Mouse (Mus musculus) forebrain, embryonic 11.5 days (tissue): Measurements from ENCODE around the gene Tert. TPM values are rescaled to one million over a fixed set of nuclear protein-coding genes. Genes with fewer than 3 reads are reported as not detected.
A peak's percentile ranks its signal among the peaks of the same experiment; 100 is the strongest.

Experiments
- ATAC-seq: fragments of 200-750 bp; cut with Nextera tagmentation; replicated peaks from 2 replicates; pipeline ENCODE4 v1.8.0; 2017; ENCODE audit warnings: moderate TSS enrichment; ENCODE audit not compliant: low FRiP score
- DNase-seq: peaks from one replicate; pipeline ENCODE4 v3.0.0-alpha.2; 2017; ENCODE audit warnings: low spot score
- H3K27ac ChIP-seq: fragments of 300-500 bp; sonication (generic); 2 replicates; pipeline ENCODE4 v1.5.1; 2014; ENCODE audit warnings: low read depth, low read length
- H3K27me3 ChIP-seq: fragments of 300-500 bp; sonication (generic); 2 replicates; pipeline ENCODE4 v1.6.1; 2014; ENCODE audit warnings: mild to moderate bottlenecking, low read length, mixed read lengths; ENCODE audit not compliant: control insufficient read depth, insufficient read depth
- H3K36me3 ChIP-seq: fragments of 300-500 bp; sonication (generic); 2 replicates; pipeline ENCODE4 v1.6.1; 2014; ENCODE audit warnings: mild to moderate bottlenecking, low read length, moderate library complexity, mixed read lengths; ENCODE audit not compliant: control insufficient read depth, insufficient read depth
- H3K4me1 ChIP-seq: fragments of 300-500 bp; sonication (generic); replicated peaks from 2 replicates; pipeline ENCODE4 v1.6.1; 2014; ENCODE audit warnings: low read length, mixed read lengths; ENCODE audit not compliant: control insufficient read depth, insufficient read depth
- H3K4me2 ChIP-seq: fragments of 300-500 bp; sonication (generic); 2 replicates; pipeline ENCODE4 v1.6.1; 2014; ENCODE audit warnings: low read depth, mild to moderate bottlenecking, low read length, moderate library complexity, mixed read lengths; ENCODE audit not compliant: severe bottlenecking
- H3K4me3 ChIP-seq: fragments of 300-500 bp; sonication (generic); 2 replicates; pipeline ENCODE4 v1.5.1; 2014; ENCODE audit warnings: low read depth, low read length
- H3K9ac ChIP-seq: fragments of 300-500 bp; sonication (generic); 2 replicates; pipeline ENCODE4 v1.6.1; 2014; ENCODE audit warnings: low read length
- H3K9me3 ChIP-seq: fragments of 300-500 bp; sonication (generic); 2 replicates; pipeline ENCODE4 v1.6.1; 2016; ENCODE audit warnings: low read length, mixed read lengths; ENCODE audit not compliant: control insufficient read depth
- WGBS: fragments of 180-500 bp; shearing (Covaris S2); extraction: QIAGEN DNeasy Blood & Tissue Kit; methylation state at CpG from one replicate; pipeline ENCODE4 v1.1.7; 2014; 5-methylcytosine and 5-hydroxymethylcytosine counted together
- polyA plus RNA-seq: library from polyadenylated mRNA; unstranded; fragments of >200 nt; fragmentation: Nextera tagmentation; extraction: Ambion mirVana; gene quantifications from 2 replicates; pipeline ENCODE4 v1.2.1, GENCODE M21; 2014

The Tert gene
- polyA plus RNA-seq, 1 experiment from 2014 or later, result 7.1 TPM

DNA sequence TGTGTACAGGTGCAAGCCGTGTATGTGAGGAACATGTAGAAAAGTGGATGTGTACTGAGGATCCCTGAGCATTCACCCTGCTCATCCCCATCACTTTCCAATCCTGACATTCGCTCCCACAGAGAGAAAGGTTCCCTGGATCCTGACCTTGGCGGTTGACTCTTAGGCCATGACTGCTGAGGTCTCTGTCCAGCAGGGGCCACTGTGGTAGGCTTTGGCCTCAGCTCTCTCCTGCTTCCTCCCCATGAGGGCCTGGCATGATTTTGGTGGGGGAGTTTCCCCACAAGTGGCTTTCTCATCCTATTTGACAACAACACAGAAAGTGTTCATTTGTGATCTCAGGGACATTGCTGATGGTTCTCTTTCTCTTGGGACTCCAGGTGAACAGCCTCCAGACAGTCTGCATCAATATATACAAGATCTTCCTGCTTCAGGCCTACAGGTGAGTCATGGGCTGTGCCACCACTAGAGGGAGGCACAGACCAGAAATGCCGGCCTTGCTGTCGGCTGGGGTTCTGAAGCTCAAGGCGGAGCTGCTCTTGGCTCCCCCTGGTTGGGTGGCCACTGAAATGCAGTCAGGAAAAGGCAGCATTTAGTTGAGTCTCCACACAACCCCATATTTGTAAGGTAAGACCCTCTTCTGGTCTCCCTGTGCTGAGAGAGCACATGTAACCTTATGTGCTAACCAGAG is 19.8 kb downstream of the Tert start:
- no peaks in the 10 kb centered on the region for H3K9me3 ChIP-seq
- ATAC-seq (0 out of 2 replicates have a peak, but pooled peaks have one; percentile 36), DNase-seq (peak; percentile 70)
- no peaks in the 10 kb centered on the region for H3K36me3 ChIP-seq
- H3K9ac ChIP-seq, result no peak overlapping the region
- 45% methylated on average over 6 of the region's 6 CpGs for WGBS
- no peak overlapping the region for H3K4me3 ChIP-seq
- H3K27me3 ChIP-seq, result no peaks in the 10 kb centered on the region
- H3K4me1 ChIP-seq, result no peaks in the 10 kb centered on the region
- H3K27ac ChIP-seq, result no peak overlapping the region
- no peak overlapping the region for H3K4me2 ChIP-seq

DNA sequence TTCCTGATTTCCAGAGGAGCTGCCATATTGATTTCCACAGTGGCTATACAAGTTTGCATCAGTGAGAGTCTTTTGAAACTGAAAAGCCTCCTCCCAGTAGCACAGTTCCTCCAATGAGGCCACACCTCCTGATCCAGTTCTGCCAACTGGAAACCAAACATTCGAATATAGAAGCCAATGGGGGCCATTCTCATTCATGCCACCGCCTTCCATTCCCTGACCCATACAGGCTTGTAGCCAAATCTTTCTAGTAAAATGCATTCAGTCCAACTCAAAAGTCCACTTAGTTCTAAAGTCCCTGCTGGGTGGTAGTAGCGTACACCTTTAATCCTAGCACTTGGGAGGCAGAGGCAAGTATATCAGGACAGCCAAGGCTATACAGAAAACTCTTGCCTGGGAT is 26.6 kb downstream of the Tert start:
- Histone ChIP-seq H3K9me3 (no peaks in the 10 kb centered on the region), H3K9ac (no peak overlapping the region), H3K4me2 (no peak overlapping the region), H3K4me3 (no peak overlapping the region), H3K36me3 (no peaks in the 10 kb centered on the region), H3K4me1 (no peaks in the 10 kb centered on the region), H3K27ac (no peak overlapping the region), H3K27me3 (no peaks in the 10 kb centered on the region)
- ATAC-seq (no peak), DNase-seq (no peak)
- 87% methylated on average over 3 of the region's 3 CpGs for WGBS

DNA sequence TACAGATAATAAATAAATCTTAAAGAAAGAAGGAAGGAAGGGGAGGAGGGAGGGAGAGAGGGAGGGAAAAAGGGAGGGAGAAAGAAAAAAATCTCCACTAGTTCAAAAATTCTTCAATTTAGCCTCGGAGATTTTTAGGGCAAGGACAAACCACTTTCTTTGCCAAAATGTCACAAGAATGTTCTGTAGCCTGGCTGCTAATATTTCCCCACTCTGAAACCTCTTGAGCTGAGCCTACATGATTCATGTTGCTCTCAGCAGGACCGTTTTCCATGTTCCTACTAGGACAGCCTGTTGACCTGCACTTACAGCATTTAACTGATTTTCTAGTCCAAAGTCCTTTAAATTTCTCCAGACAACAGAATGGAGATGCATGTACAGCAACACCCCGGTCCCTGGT is 28.3 kb downstream of the Tert start:
- Histone ChIP-seq H3K27ac (no peak overlapping the region), H3K9me3 (no peaks in the 10 kb centered on the region), H3K4me2 (no peak overlapping the region), H3K4me1 (no peaks in the 10 kb centered on the region), H3K27me3 (no peaks in the 10 kb centered on the region), H3K4me3 (no peak overlapping the region), H3K36me3 (no peaks in the 10 kb centered on the region), H3K9ac (no peak overlapping the region)
- 89% methylated on average over 3 of the region's 3 CpGs for WGBS
- DNase-seq (no peak), ATAC-seq (no peak)

DNA sequence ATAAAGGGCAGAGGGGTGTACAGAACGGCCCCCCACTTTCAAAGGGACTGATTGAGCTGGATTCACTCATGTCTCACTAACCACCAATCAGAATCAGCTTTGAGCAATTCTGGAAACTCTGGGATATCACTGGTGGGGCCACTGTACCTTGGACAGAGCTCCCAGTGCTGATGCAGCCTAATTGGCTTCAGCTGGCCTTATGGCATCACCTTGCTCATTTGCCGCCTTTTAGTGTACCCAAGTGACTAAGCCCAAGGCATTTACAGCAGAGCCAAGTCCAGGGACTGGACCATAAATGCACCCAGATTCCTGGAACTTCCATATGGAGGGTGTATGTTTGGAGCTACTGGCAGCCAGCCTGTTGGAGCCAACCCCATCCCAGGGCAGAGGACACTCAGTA is 32.2 kb downstream of the Tert start:
- Histone ChIP-seq H3K9ac (no peak overlapping the region), H3K4me1 (no peaks in the 10 kb centered on the region), H3K36me3 (no peaks in the 10 kb centered on the region), H3K27ac (no peak overlapping the region), H3K4me2 (no peak overlapping the region), H3K9me3 (no peaks in the 10 kb centered on the region), H3K4me3 (no peak overlapping the region), H3K27me3 (no peaks in the 10 kb centered on the region)
- WGBS, result 59% methylated on average over 2 of the region's 2 CpGs
- DNase-seq, result no peak
- no peak for ATAC-seq

DNA sequence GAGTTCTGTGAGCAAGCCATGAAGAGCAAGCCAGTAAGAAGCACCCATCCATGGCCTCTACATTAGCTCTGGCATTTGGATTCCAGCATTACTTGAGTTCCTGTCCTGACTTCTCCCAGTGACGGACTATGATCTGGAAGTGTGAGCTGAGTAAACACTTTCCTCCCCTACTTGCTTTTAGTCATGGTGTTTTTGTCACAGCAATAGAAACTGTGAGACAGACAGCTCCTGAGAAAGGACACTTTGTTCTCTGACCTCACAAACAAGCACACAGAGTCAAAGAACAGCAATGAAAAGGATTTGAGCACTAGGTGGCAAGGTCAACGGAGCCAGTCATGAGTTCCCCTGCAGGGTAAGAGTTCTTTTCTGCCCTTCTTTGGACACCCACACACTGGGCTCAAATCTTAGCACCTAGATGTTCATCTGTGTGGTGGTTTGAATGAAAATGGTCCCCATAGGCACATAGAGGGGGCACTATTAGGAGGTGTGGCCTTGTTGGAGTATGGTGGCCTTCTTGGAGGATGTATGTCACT is 33.5 kb downstream of the Tert start:
- no peaks in the 10 kb centered on the region for H3K36me3 ChIP-seq
- ATAC-seq, result no peak
- no peak for DNase-seq
- H3K4me3 ChIP-seq, result no peak overlapping the region
- H3K9me3 ChIP-seq, result no peaks in the 10 kb centered on the region
- H3K4me2 ChIP-seq, result no peak overlapping the region
- no peaks in the 10 kb centered on the region for H3K27me3 ChIP-seq
- no peak overlapping the region for H3K27ac ChIP-seq
- no peak overlapping the region for H3K9ac ChIP-seq
- H3K4me1 ChIP-seq, result no peaks in the 10 kb centered on the region
- 79% methylated on average over 2 of the region's 2 CpGs for WGBS

DNA sequence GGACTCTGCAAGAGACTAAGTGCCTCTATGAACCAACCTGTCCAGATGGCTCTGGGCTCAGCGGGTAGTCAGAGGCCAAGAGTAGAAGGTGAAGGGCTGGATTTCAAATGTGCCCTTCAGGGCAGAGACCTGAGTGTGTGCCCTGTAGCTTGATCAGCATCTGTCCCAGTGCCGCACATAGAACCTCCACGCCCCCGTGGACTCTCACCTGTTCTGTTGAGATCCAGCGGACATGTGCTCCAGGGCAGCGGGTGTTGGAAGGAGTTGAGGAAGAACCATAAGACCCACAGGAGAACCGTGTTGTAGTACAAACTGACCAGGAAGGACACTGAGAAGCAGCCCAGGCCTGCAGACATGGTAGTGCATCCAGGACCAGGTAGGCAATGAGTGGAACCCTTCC is 48.5 kb downstream of the Tert start:
- no peaks in the 10 kb centered on the region for H3K27me3 ChIP-seq
- H3K36me3 ChIP-seq, result no peaks in the 10 kb centered on the region
- no peaks in the 10 kb centered on the region for H3K4me1 ChIP-seq
- 88% methylated on average over 7 of the region's 7 CpGs for WGBS
- DNase-seq (no peak), ATAC-seq (no peak)
- H3K9ac ChIP-seq, result no peak overlapping the region
- no peak overlapping the region for H3K4me3 ChIP-seq
- H3K27ac ChIP-seq, result no peak overlapping the region
- H3K9me3 ChIP-seq, result no peaks in the 10 kb centered on the region
- no peak overlapping the region for H3K4me2 ChIP-seq

DNA sequence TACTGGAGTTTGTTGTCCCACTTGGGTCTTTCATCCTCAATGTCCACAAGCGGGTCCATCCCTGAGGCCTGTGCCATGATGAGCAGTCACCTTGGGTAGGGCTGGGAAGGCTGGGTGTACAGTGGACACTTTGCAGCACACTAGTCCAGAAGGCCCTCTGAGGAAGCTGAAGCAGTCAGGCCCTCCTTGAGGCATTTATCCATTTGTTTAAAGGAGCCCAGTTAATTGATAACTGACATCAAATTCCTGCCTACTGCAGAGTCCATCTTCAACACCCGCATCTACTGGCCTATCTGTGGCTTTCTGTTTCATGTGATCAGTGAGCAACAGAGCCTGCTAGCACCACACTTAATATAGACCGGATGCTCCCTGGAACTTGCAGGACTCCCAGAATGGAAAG is 51.1 kb downstream of the Tert start, which contains the start of gene Slc6a18:
TSS of gene Slc6a18 (minus strand) at position 171 of the 400 bp plus-strand sequence.
- Histone ChIP-seq H3K4me1 (no peaks in the 10 kb centered on the region), H3K27ac (no peak within 1 kb of the TSS), H3K9ac (no peak within 1 kb of the TSS), H3K4me2 (no peak within 1 kb of the TSS), H3K9me3 (no peaks in the 10 kb centered on the region), H3K27me3 (no peaks in the 10 kb centered on the region), H3K36me3 (no peaks in the 10 kb centered on the region), H3K4me3 (no peak within 1 kb of the TSS)
- WGBS, result 84% methylated on average over 3 of the region's 3 CpGs
- DNase-seq (no peak), ATAC-seq (no peak)

DNA sequence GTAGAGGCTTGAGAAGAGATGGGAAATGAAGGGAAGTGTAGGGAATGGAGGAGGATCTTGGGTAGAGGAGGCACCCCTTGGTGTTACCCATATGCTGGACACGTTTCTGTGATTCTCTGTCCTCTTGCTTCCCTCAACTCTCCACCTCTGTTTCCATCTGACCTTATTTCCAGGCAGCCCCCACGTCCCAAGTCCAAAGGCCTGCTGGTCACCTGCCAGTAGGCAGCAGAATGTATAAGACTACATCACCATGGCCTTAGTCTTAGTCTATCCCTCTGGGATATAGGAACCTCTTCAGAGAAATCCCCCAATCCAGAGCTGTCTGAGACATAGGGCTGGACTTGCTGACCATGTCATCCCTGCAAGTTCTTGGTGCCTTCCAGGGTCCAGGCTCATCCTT is 52.6 kb downstream of the Tert start:
- H3K9me3 ChIP-seq, result no peaks in the 10 kb centered on the region
- H3K4me2 ChIP-seq, result no peak overlapping the region
- H3K27me3 ChIP-seq, result no peaks in the 10 kb centered on the region
- ATAC-seq (no peak), DNase-seq (no peak)
- 58% methylated on average over 2 of the region's 2 CpGs for WGBS
- no peaks in the 10 kb centered on the region for H3K36me3 ChIP-seq
- no peaks in the 10 kb centered on the region for H3K4me1 ChIP-seq
- H3K9ac ChIP-seq, result no peak overlapping the region
- no peak overlapping the region for H3K27ac ChIP-seq
- H3K4me3 ChIP-seq, result no peak overlapping the region

DNA sequence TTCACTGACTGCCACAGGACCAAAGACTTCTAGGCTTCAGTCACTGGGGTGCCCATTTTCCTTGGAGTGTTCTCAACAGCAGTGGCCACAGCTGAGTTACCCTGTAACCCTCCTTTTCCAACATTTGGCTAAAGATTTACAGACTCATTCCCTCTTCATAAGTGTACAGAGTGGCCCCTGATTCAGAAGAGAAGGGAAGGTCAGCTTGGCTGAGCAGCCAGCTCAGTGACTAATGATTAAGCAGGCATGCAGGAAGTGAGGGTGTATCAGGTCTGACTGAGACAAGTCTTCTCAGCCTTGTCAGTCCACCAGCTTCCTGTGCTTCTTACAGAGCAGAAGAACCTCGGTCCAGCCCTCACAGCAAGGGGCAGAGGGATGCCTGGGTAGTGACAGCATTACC is 53.7 kb downstream of the Tert start:
- 47% methylated on average over 1 of the region's 1 CpGs for WGBS
- DNase-seq, result no peak
- no peak overlapping the region for H3K9ac ChIP-seq

More for the DNA sequence above, 53.7 kb downstream of the Tert start:
- H3K27me3 ChIP-seq, result no peaks in the 10 kb centered on the region
- no peak for ATAC-seq
- no peak overlapping the region for H3K27ac ChIP-seq
- H3K4me2 ChIP-seq, result no peak overlapping the region
- H3K4me3 ChIP-seq, result no peak overlapping the region
- H3K36me3 ChIP-seq, result no peaks in the 10 kb centered on the region
- no peaks in the 10 kb centered on the region for H3K4me1 ChIP-seq
- H3K9me3 ChIP-seq, result no peaks in the 10 kb centered on the region
